Mouse (Mus musculus): ENCODE results near the gene Mettl24. TPM values are rescaled to one million over a fixed set of nuclear protein-coding genes. Genes with fewer than 3 reads are reported as not detected.

Gene Mettl24
- polyA plus RNA-seq, 1 experiment = 0.34 TPM

GRCm38 (mm10) chr10:40711127-40711526 is 28.0 kb downstream of the Mettl24 start:
- Histone ChIP-seq H3K27me3 (ENCODE audit: control insufficient read depth, insufficient read depth, insufficient read length) (no peaks in the 10 kb centered on the region), H3ac (ENCODE audit: control insufficient read depth, insufficient read length) (no peak overlapping the region), H3K4me2 (ENCODE audit: low read depth) (no peak overlapping the region), H3K36me3 (ENCODE audit: control insufficient read depth, insufficient read depth) (no peaks in the 10 kb centered on the region), H3K4me3 (no peak overlapping the region), H3K79me2 (ENCODE audit: control insufficient read depth, insufficient read depth) (no peaks in the 10 kb centered on the region)
- TF ChIP-seq SRF (IDR thresholded peaks at IDR 0.05; ENCODE audit: control insufficient read depth, insufficient read length, low read depth) (no peak), TCF3 (IDR thresholded peaks at IDR 0.05; ENCODE audit: insufficient read length, low read depth) (no peak), MAX (IDR thresholded peaks at IDR 0.05; ENCODE audit: low read depth) (no peak), MYOG (IDR thresholded peaks at IDR 0.05; ENCODE audit: control insufficient read depth in 1 of 3, insufficient read depth in 1 of 3, insufficient read length in 2 of 3, low read depth in 2 of 3) (no peak), USF1 (IDR thresholded peaks at IDR 0.05; ENCODE audit: low read depth) (no peak), E2F4 (IDR thresholded peaks at IDR 0.05; ENCODE audit: insufficient read depth) (no peak), TCF12 (IDR thresholded peaks at IDR 0.05; ENCODE audit: insufficient read depth, poor library complexity, severe bottlenecking) (no peak)

- Histone ChIP-seq H3K36me3 (ENCODE audit: control insufficient read depth, insufficient read depth) (no peaks in the 10 kb centered on the region), H3K27me3 (ENCODE audit: control insufficient read depth, insufficient read depth, insufficient read length) (no peaks in the 10 kb centered on the region), H3ac (ENCODE audit: control insufficient read depth, insufficient read length) (no peak overlapping the region), H3K4me3 (no peak overlapping the region), H3K4me2 (ENCODE audit: low read depth) (no peak overlapping the region), H3K79me2 (ENCODE audit: control insufficient read depth, insufficient read depth) (no peaks in the 10 kb centered on the region)
- TF ChIP-seq CEBPB (IDR thresholded peaks at IDR 0.05; ENCODE audit: insufficient read depth, poor library complexity, severe bottlenecking) (no peak), MYOD1 (IDR thresholded peaks at IDR 0.05; ENCODE audit: control insufficient read depth in 1 of 3, insufficient read length in 2 of 3, low read depth in 2 of 3) (no peak), USF1 (IDR thresholded peaks at IDR 0.05; ENCODE audit: low read depth) (no peak), POLR2A (IDR thresholded peaks at IDR 0.05; ENCODE audit: insufficient read length, low read depth) (no peak), TCF3 (IDR thresholded peaks at IDR 0.05; ENCODE audit: insufficient read length, low read depth) (no peak), MYOG (IDR thresholded peaks at IDR 0.05; ENCODE audit: control insufficient read depth in 1 of 3, insufficient read depth in 1 of 3, insufficient read length in 2 of 3, low read depth in 2 of 3) (no peak), SRF (IDR thresholded peaks at IDR 0.05; ENCODE audit: control insufficient read depth, insufficient read length, low read depth) (no peak), MAX (IDR thresholded peaks at IDR 0.05; ENCODE audit: low read depth) (no peak), POLR2AphosphoS2 (IDR thresholded peaks at IDR 0.05; ENCODE audit: insufficient read length, low read depth) (no peak), E2F4 (IDR thresholded peaks at IDR 0.05; ENCODE audit: insufficient read depth) (no peak)
These were observed 30.0 kb downstream of the Mettl24 start for GRCm38 (mm10) chr10:40713018-40713608.

- no peak overlapping the region for H3K4me3 ChIP-seq
- H3K27me3 ChIP-seq (ENCODE audit: control insufficient read depth, insufficient read depth, insufficient read length) = no peaks in the 10 kb centered on the region
- H3ac ChIP-seq (ENCODE audit: control insufficient read depth, insufficient read length) = no peak overlapping the region
- no peak overlapping the region for H3K4me2 ChIP-seq (ENCODE audit: low read depth)
- no peak for TF ChIP-seq POLR2A (IDR thresholded peaks at IDR 0.05; ENCODE audit: insufficient read length, low read depth)
- TF ChIP-seq POLR2AphosphoS2 (IDR thresholded peaks at IDR 0.05; ENCODE audit: insufficient read length, low read depth) = no peak
- TF ChIP-seq TCF3 (IDR thresholded peaks at IDR 0.05; ENCODE audit: insufficient read length, low read depth) = no peak
- no peak for TF ChIP-seq USF1 (IDR thresholded peaks at IDR 0.05; ENCODE audit: low read depth)
- TF ChIP-seq SRF (IDR thresholded peaks at IDR 0.05; ENCODE audit: control insufficient read depth, insufficient read length, low read depth) = no peak
- no peak for TF ChIP-seq REST (IDR thresholded peaks at IDR 0.05; ENCODE audit: insufficient read depth, insufficient read length)
- TF ChIP-seq E2F4 (IDR thresholded peaks at IDR 0.05; ENCODE audit: insufficient read depth) = no peak
- no peak for TF ChIP-seq MAX (IDR thresholded peaks at IDR 0.05; ENCODE audit: low read depth)
- TF ChIP-seq TCF12 (IDR thresholded peaks at IDR 0.05; ENCODE audit: insufficient read depth, poor library complexity, severe bottlenecking) = no peak
- no peak for TF ChIP-seq MYOD1 (IDR thresholded peaks at IDR 0.05; ENCODE audit: control insufficient read depth in 1 of 3, insufficient read length in 2 of 3, low read depth in 2 of 3)
- no peak for TF ChIP-seq CEBPB (IDR thresholded peaks at IDR 0.05; ENCODE audit: insufficient read depth, poor library complexity, severe bottlenecking)
- TF ChIP-seq MYOG (IDR thresholded peaks at IDR 0.05; ENCODE audit: control insufficient read depth in 1 of 3, insufficient read depth in 1 of 3, insufficient read length in 2 of 3, low read depth in 2 of 3) = no peak
- H3K36me3 ChIP-seq (ENCODE audit: control insufficient read depth, insufficient read depth) = no peaks in the 10 kb centered on the region
- H3K79me2 ChIP-seq (ENCODE audit: control insufficient read depth, insufficient read depth) = no peaks in the 10 kb centered on the region
These were observed 30.7 kb downstream of the Mettl24 start for GRCm38 (mm10) chr10:40713829-40714228.

- no peaks in the 10 kb centered on the region for H3K27me3 ChIP-seq (ENCODE audit: control insufficient read depth, insufficient read depth, insufficient read length)
- H3K79me2 ChIP-seq (ENCODE audit: control insufficient read depth, insufficient read depth) = no peaks in the 10 kb centered on the region
- no peak overlapping the region for H3K4me2 ChIP-seq (ENCODE audit: low read depth)
- no peak overlapping the region for H3K4me3 ChIP-seq
- H3K36me3 ChIP-seq (ENCODE audit: control insufficient read depth, insufficient read depth) = no peaks in the 10 kb centered on the region
- TF ChIP-seq CEBPB (IDR thresholded peaks at IDR 0.05; ENCODE audit: insufficient read depth, poor library complexity, severe bottlenecking) (no peak), MAX (IDR thresholded peaks at IDR 0.05; ENCODE audit: low read depth) (no peak), REST (IDR thresholded peaks at IDR 0.05; ENCODE audit: insufficient read depth, insufficient read length) (no peak), USF1 (IDR thresholded peaks at IDR 0.05; ENCODE audit: low read depth) (no peak), MYOG (IDR thresholded peaks at IDR 0.05; ENCODE audit: control insufficient read depth in 1 of 3, insufficient read depth in 1 of 3, insufficient read length in 2 of 3, low read depth in 2 of 3) (no peak), POLR2AphosphoS2 (IDR thresholded peaks at IDR 0.05; ENCODE audit: insufficient read length, low read depth) (no peak), SRF (IDR thresholded peaks at IDR 0.05; ENCODE audit: control insufficient read depth, insufficient read length, low read depth) (no peak), TCF12 (IDR thresholded peaks at IDR 0.05; ENCODE audit: insufficient read depth, poor library complexity, severe bottlenecking) (no peak), E2F4 (IDR thresholded peaks at IDR 0.05; ENCODE audit: insufficient read depth) (no peak), MYOD1 (IDR thresholded peaks at IDR 0.05; ENCODE audit: control insufficient read depth in 1 of 3, insufficient read length in 2 of 3, low read depth in 2 of 3) (no peak), POLR2A (IDR thresholded peaks at IDR 0.05; ENCODE audit: insufficient read length, low read depth) (no peak), TCF3 (IDR thresholded peaks at IDR 0.05; ENCODE audit: insufficient read length, low read depth) (no peak)
- no peak overlapping the region for H3ac ChIP-seq (ENCODE audit: control insufficient read depth, insufficient read length)
These were observed 32.1 kb downstream of the Mettl24 start for GRCm38 (mm10) chr10:40715151-40715550.

Data from myocyte (in vitro differentiated cells).